Mouse (Mus musculus): ENCODE results near the gene Mrpl17.

The Mrpl17 gene

DNA sequence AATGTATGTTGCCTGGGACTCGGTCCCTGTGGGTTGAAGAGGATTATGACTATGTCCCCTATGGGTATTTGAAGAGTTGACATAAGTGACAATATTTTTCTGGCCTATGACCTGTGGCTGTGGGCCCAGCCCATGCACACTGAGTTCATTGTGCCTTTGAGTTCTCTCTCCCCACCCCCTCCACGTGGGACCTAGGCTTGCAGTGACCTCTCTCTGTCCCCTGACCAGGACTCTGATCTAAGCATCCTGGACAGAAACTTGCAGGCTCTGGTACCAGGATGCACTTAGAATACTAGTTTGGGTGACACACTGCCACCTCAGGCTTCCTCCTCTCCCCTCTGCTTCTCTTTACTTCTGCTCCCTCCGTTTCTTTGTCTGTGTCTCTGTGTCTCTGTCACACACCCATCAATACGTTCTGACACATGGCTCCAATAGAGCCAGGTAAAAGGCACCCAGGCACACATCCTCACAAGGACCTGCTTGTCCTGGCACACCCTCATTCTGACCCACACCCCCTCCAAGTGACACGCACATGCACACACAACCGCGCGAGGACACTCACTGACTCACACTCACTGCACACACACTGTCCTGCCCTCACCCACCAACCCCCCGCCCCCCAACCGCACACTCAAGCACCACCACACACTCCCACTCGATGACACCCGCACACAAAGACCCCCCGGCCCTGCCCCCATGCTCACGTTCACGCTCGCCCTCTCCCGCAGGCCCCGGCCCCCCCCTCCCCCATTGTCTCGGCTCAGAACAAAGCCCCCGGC lies 24.2 kb downstream of the Mrpl17 start:
- DNase-seq (ENCODE audit: low spot score) = no peak

DNA sequence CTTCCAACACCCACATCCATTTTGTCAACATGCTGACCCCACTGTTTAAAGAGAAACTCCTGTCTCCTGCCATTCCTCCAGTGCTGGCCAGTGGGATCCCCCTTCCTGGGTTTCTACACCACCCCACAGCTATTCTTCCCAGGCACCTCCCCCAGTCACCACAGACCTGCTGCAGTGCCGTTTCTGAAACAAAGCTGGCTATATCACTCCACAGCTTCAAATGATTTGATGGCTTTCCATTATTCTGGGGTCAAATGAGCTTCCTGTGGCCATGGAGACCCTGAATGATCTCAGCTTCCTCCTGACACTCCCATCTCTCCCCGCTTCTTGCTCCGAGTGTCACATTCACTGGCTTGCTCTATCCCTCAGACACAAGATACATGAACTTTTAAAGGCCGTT lies 26.3 kb downstream of the Mrpl17 start:
- no peak for DNase-seq (ENCODE audit: low spot score)

DNA sequence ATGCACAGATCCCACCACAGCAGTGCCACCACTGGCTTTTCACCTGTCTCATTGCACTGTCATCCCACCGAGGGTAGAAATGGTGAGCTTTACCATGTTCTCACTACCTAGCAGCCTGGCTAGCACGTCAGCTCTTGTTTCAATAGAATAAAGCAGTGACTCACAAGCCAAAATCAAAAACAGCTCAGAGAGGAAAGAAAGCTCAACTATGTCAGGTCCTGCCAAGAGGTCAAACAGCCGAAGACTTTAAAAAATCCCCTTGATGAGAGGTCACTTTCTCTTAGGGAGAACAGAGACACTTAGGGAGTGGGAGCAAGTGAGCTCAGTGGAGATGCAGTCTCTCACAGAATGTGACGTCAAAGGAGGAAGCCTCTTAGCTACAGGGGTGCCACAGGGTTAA lies 27.0 kb downstream of the Mrpl17 start:
- no peak for DNase-seq (ENCODE audit: low spot score)

DNA sequence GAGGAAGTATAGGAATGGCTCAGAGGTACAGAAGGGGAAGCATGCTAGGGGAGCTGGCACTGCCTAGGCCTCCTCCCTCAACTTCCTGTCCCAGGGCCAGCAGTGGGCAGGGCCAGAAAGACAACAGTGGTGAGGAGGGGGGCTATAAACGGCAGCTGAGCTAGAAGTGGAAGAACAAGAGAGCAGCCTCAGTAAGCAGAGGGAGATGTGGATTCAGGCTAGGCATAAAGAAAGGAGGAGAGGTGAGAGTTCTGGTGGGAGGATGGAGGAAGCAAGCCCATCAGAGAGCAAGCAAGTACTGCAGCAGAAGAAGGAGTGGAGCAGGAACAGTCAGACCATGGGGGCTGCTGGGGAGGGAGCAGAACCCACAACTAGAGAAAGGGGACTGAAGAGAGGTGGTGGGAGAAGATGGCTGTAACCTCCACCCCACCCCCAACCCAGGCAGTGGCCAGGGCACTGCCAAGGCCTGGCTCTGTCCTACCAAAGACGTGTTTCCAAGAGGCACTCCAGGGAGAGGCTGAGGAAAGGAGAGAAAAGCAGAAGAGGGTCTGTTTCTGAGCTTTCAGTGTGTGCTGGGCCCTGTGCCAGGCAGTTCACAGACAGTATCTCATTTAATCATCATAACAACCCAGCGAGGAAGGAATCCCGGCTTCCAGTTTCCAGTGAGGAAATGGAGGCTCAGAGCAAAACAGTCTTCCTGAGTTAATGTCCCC lies 32.2 kb downstream of the Mrpl17 start:
- DNase-seq (ENCODE audit: low spot score) = no peak

DNA sequence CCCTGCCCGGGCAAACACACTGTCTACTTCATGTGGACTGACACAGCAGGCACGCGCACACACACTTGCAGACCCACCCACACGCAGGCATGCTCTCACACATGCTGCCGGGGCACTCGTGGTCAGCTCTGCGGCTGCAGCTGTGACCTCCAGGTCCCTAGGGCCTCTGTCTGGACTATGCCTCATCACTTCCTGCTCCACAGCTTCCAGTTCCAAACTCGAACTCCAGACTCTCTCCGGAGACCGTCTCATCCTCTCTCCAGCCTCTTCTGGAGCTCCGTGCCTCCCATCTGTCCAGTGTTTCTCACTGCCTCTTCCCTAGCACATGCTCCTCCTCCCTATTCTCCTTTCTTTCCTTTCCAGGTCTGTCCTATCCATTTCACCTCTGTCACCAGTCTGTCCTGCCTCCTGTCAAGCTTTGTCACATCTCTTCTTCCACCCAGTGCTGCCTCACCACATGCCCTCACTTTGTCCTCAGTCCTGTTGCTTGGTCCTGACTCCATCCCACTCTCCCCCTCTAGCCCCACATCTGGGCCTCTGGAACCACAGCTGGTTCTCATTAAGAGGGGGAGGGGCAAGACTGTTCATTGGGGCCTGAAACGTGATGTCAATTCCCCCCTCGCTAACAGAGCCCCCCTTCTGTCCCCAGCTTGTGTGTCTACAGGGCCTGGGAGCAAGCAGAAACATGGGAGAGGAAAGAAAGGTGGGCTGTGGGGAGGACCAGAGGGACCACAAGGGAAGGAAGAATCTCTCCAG lies 32.9 kb downstream of the Mrpl17 start:
- DNase-seq (ENCODE audit: low spot score) = no peak

DNA sequence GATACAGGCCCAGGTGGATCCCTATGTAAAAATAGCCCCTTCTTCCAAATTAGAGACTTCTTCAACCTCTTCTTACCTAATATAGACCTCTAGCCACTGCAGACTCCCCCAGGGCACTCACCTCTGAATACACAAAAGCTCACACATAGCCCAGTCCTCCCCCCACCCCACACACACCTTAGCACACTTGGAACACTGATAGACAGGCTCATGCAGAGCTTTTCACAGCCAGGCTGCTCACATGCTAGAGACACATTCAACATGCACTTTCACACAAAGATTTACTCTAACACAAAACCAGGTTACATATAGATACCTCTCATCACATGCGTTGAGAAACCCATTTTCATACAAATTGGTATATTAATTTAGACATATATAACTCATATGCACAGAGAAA lies 33.6 kb downstream of the Mrpl17 start:
- DNase-seq (ENCODE audit: low spot score) = no peak

DNA sequence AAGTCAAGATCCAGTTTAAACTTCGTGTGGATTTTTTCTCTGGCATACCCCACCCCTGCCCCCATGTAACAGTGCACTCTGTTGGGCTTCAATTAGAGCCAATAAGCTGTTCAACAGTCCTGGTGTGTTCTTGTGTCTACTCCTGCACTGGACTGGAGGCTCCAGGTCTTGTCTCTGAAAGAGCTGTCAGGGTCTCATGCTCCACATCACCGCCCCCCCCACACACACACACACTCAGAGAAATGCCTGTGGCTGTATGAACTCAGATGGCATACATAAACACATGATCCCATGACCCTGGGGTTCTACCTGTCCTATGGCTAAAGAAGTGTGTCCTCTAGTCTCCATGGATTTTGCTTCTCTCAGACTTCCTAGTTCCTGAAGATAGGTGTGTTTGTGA lies 34.9 kb downstream of the Mrpl17 start:
- DNase-seq (ENCODE audit: low spot score) = no peak

DNA sequence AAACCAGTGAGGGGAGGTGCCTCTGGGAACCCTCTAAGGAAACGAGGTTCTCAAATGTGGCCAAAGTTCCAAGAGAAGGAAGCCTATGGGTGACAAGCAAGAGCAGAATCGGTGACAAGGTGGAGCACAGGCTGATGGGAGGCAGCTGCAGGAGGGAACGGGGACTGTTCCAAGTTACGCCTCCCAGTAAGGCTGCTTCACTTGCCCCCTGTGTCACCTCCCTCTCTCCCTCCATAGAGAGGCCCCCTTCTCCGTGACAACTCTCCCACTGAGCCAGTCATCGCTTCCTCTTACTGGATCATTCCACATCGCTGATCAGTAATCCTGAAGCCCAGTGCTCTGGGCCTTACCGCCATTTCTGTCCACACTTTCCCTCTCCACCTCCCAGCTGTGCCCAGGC lies 36.2 kb downstream of the Mrpl17 start:
- DNase-seq (ENCODE audit: low spot score) = no peak

DNA sequence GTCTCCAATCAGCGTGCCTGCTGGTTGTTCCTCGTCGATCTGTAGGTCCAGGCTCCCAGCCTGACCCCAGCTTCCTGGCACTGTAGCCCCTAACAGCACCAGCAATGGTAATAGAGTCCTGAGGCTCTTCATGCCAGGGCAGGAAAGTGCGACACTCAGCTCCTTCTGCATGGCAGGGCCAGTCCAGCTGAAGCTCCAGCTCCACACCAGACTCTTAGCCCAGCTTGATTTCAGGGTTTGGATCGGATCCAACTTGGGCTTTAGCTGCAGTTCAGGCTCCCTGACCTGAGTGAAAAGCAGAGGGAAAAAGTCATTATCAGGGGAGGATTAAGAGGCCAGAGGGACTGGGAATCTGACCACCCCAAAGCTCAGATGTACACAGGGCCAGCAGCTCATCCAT lies 37.9 kb downstream of the Mrpl17 start:
- no peak for DNase-seq (ENCODE audit: low spot score)

DNA sequence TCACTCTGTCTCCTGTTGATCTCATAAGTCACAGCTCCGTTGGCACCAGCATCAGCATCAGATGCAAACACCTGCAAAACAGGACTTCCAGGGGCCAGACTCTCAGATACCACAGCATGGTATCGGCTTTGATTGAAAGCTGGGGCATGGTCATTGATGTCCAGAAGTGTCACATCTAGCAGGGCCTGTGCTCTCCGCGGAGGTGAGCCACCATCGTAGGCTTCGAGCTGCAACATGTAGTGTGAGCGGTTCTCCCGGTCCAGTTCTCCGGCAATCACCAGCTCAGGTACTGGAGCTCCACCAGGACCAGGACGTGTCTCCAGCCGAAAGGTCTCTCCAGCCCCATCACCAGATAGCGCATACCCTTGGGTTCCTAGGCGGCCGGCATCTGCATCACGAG lies 38.6 kb downstream of the Mrpl17 start:
- no peak for DNase-seq (ENCODE audit: low spot score)

DNA sequence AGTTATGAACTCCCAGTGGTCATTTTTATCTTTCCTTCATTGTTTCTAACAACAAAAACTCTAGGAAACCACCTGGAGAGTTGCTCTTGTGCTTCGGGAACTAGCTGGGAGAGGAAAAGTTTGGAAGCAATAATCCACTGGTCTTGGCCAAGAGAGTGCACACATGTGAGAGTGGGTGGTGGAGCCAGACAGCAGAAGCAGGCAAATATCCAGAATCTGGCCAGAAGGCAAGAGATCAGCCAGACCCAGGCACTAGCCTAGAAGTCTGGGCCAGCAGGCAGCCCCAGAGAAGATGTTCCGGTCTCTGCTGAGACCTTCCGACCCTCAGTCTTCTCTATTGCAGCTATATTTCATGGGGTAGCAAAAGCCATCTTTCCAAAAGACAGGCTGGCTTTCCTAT lies 40.9 kb downstream of the Mrpl17 start:
- DNase-seq (ENCODE audit: low spot score) = no peak

DNA sequence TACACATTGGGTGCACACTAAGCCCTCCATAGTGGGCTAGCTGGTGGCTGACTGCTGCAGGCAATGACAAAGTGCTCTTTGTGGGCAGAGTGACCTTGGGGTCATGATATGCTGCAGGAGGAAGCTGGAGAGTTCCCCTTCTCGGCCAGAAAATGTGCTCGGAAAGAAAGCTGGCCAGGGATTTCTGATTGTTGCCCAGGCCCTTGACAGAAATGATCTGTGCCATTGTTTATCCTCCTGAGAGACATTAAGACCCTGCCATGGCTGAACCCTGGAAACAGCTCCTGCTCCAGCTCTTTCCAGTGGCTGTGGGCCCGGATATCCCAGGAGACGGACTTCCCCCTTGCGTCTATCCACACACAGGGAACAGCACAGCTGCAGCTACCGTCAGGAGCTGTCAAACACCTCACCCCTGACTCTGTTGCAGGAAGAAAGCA lies 43.2 kb downstream of the Mrpl17 start:
- no peak for DNase-seq (ENCODE audit: low spot score)

DNA sequence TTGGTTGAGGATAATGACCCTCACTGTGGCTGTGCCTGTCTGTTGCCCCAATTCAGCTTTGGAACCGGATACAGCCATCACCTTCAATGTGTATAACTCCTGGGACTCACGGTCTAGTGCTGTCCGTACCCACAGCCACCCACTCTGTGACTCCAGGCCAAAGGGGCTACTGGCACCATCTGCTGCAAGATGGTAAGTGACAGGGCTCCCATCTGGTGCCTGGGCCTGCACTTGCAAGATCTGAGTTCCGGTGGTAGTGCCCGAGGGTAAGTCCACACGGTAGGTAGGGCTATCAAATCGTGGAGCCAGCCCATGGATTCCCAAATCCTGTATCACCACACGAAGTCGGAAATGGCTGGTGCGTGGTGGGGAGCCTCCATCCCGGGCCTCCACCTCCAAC lies 46.6 kb downstream of the Mrpl17 start:
- DNase-seq (ENCODE audit: low spot score) = no peak

DNA sequence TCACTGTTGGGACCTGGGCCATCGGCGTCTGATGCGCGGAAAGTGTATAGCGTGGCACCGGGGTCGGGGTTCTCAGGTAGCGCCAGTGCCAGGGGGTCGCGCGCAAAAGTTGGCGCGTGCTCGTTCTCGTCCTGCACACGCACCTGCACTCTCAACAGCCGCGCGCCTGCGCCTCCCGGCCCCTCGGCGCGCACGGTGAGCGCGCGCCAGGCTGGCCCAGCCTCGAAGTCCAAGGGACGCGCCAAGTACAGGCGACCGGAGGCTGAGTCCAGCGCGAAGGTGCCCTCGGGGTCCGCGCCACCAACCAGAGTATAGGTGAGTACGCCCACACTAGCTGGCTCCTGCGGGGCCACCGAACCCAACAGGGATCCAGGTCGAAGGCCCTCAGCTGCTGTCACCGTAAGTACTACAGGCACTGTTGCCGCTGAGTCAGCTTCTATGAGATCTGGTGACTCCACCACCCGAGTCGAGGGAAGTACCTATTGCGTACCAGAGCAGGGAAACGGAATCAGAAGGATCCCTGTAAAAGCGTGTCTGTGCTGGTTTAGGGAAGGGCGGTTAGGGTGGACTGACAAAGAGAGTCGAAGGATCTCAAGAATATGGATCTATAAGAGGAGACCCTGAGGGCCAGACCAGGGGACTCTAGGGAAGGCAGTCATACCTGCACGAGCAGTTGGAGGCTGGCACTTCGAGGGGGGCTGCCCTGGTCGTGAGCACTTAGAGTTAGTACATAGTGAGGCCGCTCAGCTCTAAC lies 48.2 kb downstream of the Mrpl17 start:
- DNase-seq (ENCODE audit: low spot score) = no peak

DNA sequence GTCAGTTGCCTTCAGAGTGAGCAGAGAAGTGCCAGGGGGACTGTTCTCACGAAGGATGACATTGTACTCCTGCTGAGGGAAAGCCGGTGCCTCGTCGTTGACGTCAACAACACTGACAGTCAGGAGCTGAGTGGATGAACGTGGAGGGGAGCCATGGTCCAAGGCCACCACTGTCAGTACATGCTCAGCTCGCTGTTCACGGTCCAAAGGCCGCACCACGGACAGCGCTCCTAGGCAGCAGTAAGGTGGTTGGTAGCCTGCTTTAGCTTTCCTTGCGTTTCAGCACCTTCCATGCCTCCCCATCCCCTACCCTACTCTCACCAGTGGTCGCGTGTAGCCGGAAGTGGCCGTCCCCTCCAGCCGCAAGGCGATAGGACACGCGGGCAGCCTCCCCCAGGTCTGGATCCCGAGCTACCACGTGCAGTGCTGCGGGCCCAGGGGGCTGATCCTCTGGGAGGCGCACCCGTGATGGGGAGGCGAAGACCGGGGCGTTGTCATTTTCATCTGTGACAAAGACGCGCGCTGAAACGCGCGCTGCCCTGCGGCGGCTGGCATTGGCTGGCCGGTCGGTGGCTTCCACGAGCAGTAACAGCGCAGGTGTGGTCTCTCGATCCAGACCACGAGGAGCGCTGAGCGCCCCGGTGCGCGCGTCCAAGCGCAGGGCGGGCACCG lies 49.0 kb downstream of the Mrpl17 start:
- DNase-seq (ENCODE audit: low spot score) = no peak

DNA sequence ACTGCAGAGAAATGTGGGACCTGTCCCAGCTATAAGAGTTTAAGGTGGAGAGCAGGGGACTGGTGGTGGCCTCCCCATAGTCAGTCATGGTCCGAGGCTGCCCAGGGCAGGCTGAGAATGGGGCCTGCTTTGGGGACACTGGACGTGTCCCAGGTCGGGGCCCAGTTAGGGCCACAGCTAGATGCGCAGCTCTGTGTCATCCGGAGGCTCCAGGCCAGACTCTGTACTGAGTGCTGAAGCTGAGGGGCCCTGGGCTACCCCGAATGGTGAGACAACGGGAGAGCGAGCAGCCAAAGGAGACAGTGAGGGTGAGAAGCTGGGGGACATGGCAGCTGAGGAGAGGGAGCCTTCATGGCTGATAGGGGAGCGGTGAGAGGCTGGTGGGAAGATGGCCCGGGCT lies 57.6 kb downstream of the Mrpl17 start:
- no peak for DNase-seq (ENCODE audit: low spot score)
